Mouse (Mus musculus): Measurements from ENCODE around the gene Wbp1l.

DNA sequence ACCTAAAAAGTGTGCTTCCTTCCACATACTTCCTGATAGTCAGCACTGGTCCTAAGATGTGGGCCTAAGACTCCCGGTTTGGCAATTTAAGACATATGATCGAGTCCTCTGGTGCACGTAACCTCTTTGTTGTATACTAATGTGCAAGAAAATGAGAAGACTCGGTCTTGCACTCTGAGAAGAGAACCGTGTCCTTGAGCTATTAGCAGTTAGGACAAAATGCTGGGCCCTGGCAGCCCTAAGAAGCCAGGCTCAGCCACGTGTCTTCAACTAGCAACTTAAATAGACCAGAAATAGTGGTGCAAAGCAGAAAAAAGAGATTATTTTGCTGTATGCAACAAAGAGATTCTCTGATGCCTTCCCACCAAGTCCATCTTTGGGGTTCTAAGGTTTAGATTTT, 63.9 kb downstream of the Wbp1l start:
- TF ChIP-seq CEBPB (IDR thresholded peaks at IDR 0.05; ENCODE audit: low read depth) = no peak
- TF ChIP-seq CTCF (IDR thresholded peaks at IDR 0.05; ENCODE audit: control insufficient read depth, insufficient read depth, insufficient read length) = no peak
- no peak for TF ChIP-seq MYOG (IDR thresholded peaks at IDR 0.05; ENCODE audit: control insufficient read depth, extremely low read depth, insufficient read length)
- no peak for TF ChIP-seq USF1 (IDR thresholded peaks at IDR 0.05; ENCODE audit: low read depth)
- TF ChIP-seq FOSL1 (IDR thresholded peaks at IDR 0.05; ENCODE audit: insufficient read depth, low read length, poor library complexity, severe bottlenecking) = no peak
- no peak for TF ChIP-seq MYOD1 (IDR thresholded peaks at IDR 0.05; ENCODE audit: control insufficient read depth, insufficient read length, low read depth)

Data from C2C12 (cell line).